Mouse (Mus musculus) lung, embryonic 14.5 days (tissue): ENCODE data around the gene Isx. TPM values are rescaled to one million over a fixed set of nuclear protein-coding genes. Genes with fewer than 3 reads are reported as not detected.

Experiments used
- ATAC-seq: fragments of 200-750 bp; cut with Nextera tagmentation; 2 replicates; pipeline ENCODE4 v1.8.0; 2017; ENCODE audit warnings: mild to moderate bottlenecking, moderate TSS enrichment, moderate library complexity; ENCODE audit not compliant: insufficient read depth
- DNase-seq: peaks from one replicate; pipeline ENCODE4 v3.0.0-alpha.2; 2015
- H3K27ac ChIP-seq: fragments of 300-500 bp; sonication (generic); 2 replicates; pipeline ENCODE4 v1.5.1; 2014; ENCODE audit warnings: low read depth, mild to moderate bottlenecking, moderate library complexity
- H3K27me3 ChIP-seq: fragments of 300-500 bp; sonication (generic); 2 replicates; pipeline ENCODE4 v1.6.1; 2014; ENCODE audit warnings: low read length, control low read depth; ENCODE audit not compliant: insufficient read depth
- H3K36me3 ChIP-seq: fragments of 300-500 bp; sonication (generic); 2 replicates; pipeline ENCODE4 v1.6.1; 2014; ENCODE audit warnings: control low read depth; ENCODE audit not compliant: insufficient read depth
- H3K4me1 ChIP-seq: fragments of 300-500 bp; sonication (generic); 2 replicates; pipeline ENCODE4 v1.6.1; 2014; ENCODE audit warnings: antibody characterized with exemption, control low read depth; ENCODE audit not compliant: insufficient read depth
- H3K4me2 ChIP-seq: fragments of 300-500 bp; sonication (generic); 2 replicates; pipeline ENCODE4 v1.6.1; 2014; ENCODE audit warnings: mild to moderate bottlenecking
- H3K4me3 ChIP-seq: fragments of 300-500 bp; sonication (generic); 2 replicates; pipeline ENCODE4 v1.5.1; 2014; ENCODE audit warnings: low read depth, low read length
- H3K9ac ChIP-seq: fragments of 300-500 bp; sonication (generic); 2 replicates; pipeline ENCODE4 v1.6.1; 2014
- H3K9me3 ChIP-seq: fragments of 300-500 bp; sonication (generic); 2 replicates; pipeline ENCODE4 v1.6.1; 2016; ENCODE audit warnings: low read depth, low read length, control low read depth
- CTCF ChIP-seq: IDR thresholded peaks from 2 replicates; pipeline ENCODE4 v1.5.1; 2016; ENCODE audit warnings: antibody characterized with exemption, low read depth
- WGBS: fragments of 180-500 bp; shearing (Covaris S2); extraction: QIAGEN DNeasy Blood & Tissue Kit; methylation state at CpG from one replicate; pipeline ENCODE4 v1.1.7; 2014; 5-methylcytosine and 5-hydroxymethylcytosine counted together
- polyA plus RNA-seq: library from polyadenylated mRNA; unstranded; fragments of >200 nt; fragmentation: Nextera tagmentation; extraction: Ambion mirVana; gene quantifications from 2 replicates; pipeline ENCODE4 v1.2.1, GENCODE M21; 2014

The Isx gene
- polyA plus RNA-seq, 1 experiment from 2014 or later = not detected

GRCm38 (mm10) chr8:74872151-74872823 lies 686 bp upstream of the Isx start:
- WGBS = 80% methylated on average over 7 of the region's 7 CpGs
- no peaks in the 10 kb centered on the region for H3K36me3 ChIP-seq
- no peak overlapping the region for H3K27ac ChIP-seq
- H3K27me3 ChIP-seq = no peaks in the 10 kb centered on the region
- H3K9ac ChIP-seq = no peak overlapping the region
- no peak overlapping the region for H3K4me3 ChIP-seq
- H3K4me2 ChIP-seq = no peak overlapping the region
- DNase-seq (no peak), ATAC-seq (no peak)
- no peaks in the 10 kb centered on the region for H3K4me1 ChIP-seq
- no peak for TF ChIP-seq CTCF
- no peaks in the 10 kb centered on the region for H3K9me3 ChIP-seq

GRCm38 (mm10) chr8:74874565-74874964 lies 1.6 kb downstream of the Isx start:
- Histone ChIP-seq H3K27me3 (no peaks in the 10 kb centered on the region), H3K4me1 (no peaks in the 10 kb centered on the region), H3K9me3 (no peaks in the 10 kb centered on the region), H3K27ac (no peak overlapping the region), H3K4me2 (no peak overlapping the region), H3K9ac (no peak overlapping the region), H3K36me3 (no peaks in the 10 kb centered on the region), H3K4me3 (no peak overlapping the region)
- no peak for ATAC-seq
- no peak for TF ChIP-seq CTCF
- DNase-seq = no peak
- 39% methylated on average over 2 of the region's 2 CpGs for WGBS

GRCm38 (mm10) chr8:74878637-74879036 lies 5.7 kb downstream of the Isx start:
- TF ChIP-seq CTCF = no peak
- H3K36me3 ChIP-seq = no peaks in the 10 kb centered on the region
- no peaks in the 10 kb centered on the region for H3K9me3 ChIP-seq
- H3K27ac ChIP-seq = no peak overlapping the region
- no peaks in the 10 kb centered on the region for H3K4me1 ChIP-seq
- ATAC-seq = no peak
- WGBS = 72% methylated on average over 3 of the region's 3 CpGs
- no peak overlapping the region for H3K4me3 ChIP-seq
- H3K9ac ChIP-seq = no peak overlapping the region
- DNase-seq = no peak
- no peak overlapping the region for H3K4me2 ChIP-seq
- H3K27me3 ChIP-seq = no peaks in the 10 kb centered on the region

GRCm38 (mm10) chr8:74888763-74889162 lies 15.8 kb downstream of the Isx start:
- TF ChIP-seq CTCF = no peak
- WGBS = 92% methylated on average over 1 of the region's 1 CpGs
- H3K9me3 ChIP-seq = no peaks in the 10 kb centered on the region

GRCm38 (mm10) chr8:74891030-74891429 lies 18.1 kb downstream of the Isx start:
- Histone ChIP-seq H3K9me3 (no peaks in the 10 kb centered on the region), H3K36me3 (no peaks in the 10 kb centered on the region), H3K27ac (no peak overlapping the region), H3K4me2 (no peak overlapping the region), H3K4me3 (no peak overlapping the region), H3K9ac (no peak overlapping the region), H3K27me3 (no peaks in the 10 kb centered on the region), H3K4me1 (no peaks in the 10 kb centered on the region)
- TF ChIP-seq CTCF = no peak
- WGBS = 63% methylated on average over 5 of the region's 5 CpGs
- no peak for ATAC-seq
- DNase-seq = no peak

More at GRCm38 (mm10) chr8:74888763-74889162, 15.8 kb downstream of the Isx start:
- DNase-seq (no peak), ATAC-seq (no peak)
- no peak overlapping the region for H3K4me3 ChIP-seq
- no peaks in the 10 kb centered on the region for H3K4me1 ChIP-seq
- H3K27ac ChIP-seq = no peak overlapping the region
- H3K36me3 ChIP-seq = no peaks in the 10 kb centered on the region
- no peak overlapping the region for H3K9ac ChIP-seq
- no peaks in the 10 kb centered on the region for H3K27me3 ChIP-seq
- H3K4me2 ChIP-seq = no peak overlapping the region

GRCm38 (mm10) chr8:74896302-74896701 lies 23.3 kb downstream of the Isx start:
- Histone ChIP-seq H3K4me3 (no peak overlapping the region), H3K4me1 (no peaks in the 10 kb centered on the region), H3K9ac (no peak overlapping the region), H3K27me3 (no peaks in the 10 kb centered on the region), H3K27ac (no peak overlapping the region), H3K4me2 (no peak overlapping the region), H3K9me3 (no peaks in the 10 kb centered on the region), H3K36me3 (no peaks in the 10 kb centered on the region)
- no peak for ATAC-seq
- WGBS = 64% methylated on average over 1 of the region's 1 CpGs
- DNase-seq = no peak
- no peak for TF ChIP-seq CTCF

- Histone ChIP-seq H3K4me1 (no peaks in the 10 kb centered on the region), H3K27me3 (no peaks in the 10 kb centered on the region), H3K4me3 (no peak overlapping the region), H3K4me2 (no peak overlapping the region), H3K9ac (no peak overlapping the region), H3K9me3 (no peaks in the 10 kb centered on the region), H3K36me3 (no peaks in the 10 kb centered on the region), H3K27ac (no peak overlapping the region)
- no peak for TF ChIP-seq CTCF
- DNase-seq = no peak
- WGBS = 48% methylated on average over 2 of the region's 2 CpGs
- ATAC-seq = no peak
Observed at GRCm38 (mm10) chr8:74897315-74897714, 24.3 kb downstream of the Isx start.
